Mouse (Mus musculus): Measurements from ENCODE around the gene 3110021N24Rik. TPM values are rescaled to one million over a fixed set of nuclear protein-coding genes. Genes with fewer than 3 reads are reported as not detected.
A peak's percentile ranks its signal among the peaks of the same experiment; 100 is the strongest.

Gene 3110021N24Rik
- total RNA-seq, 1 experiment from 2014 or later = not detected

DNA sequence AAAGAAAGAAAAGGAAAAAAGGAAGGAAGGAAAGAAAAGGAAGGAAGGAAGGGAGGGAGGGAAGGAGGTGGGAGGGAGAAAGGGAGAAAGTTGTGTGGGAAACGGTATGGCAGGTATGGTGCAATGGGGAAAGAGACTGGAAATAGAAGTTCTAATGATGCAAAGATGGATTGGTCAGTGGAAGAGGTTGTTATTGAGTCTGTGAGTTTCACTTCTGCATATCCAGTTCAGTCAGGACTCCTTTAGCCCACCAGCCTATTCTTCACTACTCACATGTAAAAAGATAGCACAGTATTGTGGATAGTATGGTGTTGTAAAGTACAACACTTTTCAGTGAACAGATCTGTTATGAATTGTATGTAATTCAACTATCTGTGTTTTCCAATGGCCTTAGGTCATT, 71.1 kb downstream of the 3110021N24Rik start:
- peak; percentile 68 for ATAC-seq (replicated peaks; ENCODE audit: low read depth, poor library complexity, severe bottlenecking)

DNA sequence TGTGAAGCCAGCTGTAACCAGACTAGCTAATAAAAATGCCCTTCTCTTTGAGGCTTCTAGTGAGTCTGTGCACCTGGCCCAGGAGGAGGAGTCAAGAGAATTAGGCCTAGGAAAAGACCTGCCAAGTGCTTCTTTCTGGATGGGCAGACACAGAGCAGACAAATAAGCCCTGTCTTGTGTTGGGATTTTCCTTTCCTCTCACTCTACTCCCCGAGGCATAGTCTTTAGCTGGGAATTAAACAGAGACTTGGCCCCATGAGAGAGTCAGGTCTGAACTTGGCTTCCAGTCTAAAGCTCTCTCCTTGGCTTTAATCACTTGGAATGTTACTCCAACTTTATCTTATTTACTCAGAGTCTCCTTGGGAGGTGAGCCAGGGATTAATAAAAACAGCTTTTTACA, 74.5 kb downstream of the 3110021N24Rik start:
- no peak for ATAC-seq (replicated peaks; ENCODE audit: low read depth, poor library complexity, severe bottlenecking)

DNA sequence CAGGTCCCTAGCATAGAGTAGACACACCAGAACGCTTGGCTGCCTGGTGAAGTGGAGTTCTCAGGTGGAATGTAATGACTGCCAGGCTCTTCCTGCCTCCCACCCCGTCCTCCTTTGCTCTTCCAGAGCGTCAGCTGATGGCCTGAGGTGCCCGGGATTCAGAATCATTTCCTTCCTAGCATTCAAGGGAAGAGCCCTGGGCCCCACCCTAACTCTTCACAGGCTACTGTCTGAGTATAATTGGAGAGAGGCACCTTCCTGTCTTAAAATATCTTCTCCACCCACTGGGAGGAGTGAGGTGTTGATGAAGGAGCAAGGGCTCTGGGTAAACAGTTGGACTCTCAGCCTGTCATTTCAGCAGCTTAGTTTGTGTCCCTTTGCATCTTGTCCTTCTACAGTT, 77.3 kb downstream of the 3110021N24Rik start:
- no peak for ATAC-seq (replicated peaks; ENCODE audit: low read depth, poor library complexity, severe bottlenecking)

DNA sequence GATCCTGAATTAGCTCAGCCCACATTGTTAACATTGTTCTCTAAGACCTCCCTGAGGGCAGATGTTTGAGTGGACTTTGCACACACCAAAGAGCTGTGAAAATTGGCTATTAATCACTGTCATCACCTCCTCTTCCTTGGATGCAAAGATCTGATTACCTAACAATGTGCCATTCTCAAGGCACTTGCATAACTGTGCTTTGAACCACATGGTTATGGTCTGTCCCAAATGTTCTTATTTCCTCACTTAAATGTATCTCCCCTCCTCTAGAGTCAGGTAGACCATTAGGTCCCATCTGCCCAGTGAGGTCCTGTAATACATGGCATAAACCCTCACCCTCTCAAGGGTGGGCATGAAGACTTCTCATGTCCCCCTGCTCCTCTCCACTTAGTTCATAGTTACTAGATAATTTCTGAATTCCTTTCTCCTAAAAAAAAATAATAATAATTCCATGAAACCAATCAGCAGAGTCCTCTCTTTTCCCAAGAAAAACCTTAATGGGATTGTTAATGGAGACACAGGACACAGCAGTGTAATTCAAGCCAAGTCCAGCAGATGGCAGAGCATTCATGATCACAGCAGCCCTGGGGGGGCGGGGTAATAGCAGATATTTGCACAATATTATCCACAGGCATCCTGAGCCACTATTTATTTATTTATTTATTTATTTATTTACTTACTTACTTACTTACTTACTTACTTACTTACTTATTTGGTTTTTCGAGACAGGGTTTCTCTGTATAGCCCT, 78.8 kb downstream of the 3110021N24Rik start:
- ATAC-seq (replicated peaks; ENCODE audit: low read depth, poor library complexity, severe bottlenecking) = peak; percentile 83

DNA sequence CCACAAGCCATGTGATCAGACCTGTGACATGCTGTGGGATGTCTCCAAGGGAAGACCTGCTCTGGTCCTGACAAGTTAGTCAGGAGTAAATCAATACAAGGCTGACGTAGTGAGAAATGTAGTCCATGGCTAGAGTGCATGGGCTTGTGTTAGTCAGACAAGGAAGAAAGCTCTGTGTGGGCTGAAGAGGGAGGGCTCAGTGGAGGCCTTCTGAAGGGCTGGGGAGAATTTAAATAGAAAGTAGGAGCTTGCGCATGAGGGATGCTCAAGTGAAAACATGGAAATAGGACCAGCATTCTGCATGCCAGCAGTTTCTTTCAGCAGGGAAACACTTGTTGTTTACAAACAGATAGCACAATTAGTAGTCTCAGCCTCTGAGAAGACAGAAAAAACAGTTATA, 84.1 kb downstream of the 3110021N24Rik start:
- no peak for ATAC-seq (replicated peaks; ENCODE audit: low read depth, poor library complexity, severe bottlenecking)

DNA sequence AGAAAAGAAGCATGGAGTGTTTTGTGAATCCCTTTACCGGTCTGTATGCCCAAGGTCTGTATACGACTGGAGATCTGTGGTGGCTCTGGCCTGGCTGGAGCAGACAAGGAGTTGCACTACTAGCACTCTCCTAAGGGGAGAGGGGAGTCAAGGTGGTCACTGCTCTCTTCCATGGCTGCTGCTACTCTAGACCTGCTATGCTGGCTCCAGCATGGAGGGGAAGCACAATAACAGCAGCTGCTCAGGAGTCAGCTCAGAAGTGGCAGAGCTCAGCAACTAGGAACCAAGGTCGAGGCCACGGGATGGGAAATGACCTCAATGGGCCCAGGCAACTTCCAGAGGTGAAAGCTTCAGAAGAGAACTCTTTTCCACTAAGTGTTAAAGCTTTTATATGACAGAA, 91.7 kb downstream of the 3110021N24Rik start:
- no peak for ATAC-seq (replicated peaks; ENCODE audit: low read depth, poor library complexity, severe bottlenecking)

DNA sequence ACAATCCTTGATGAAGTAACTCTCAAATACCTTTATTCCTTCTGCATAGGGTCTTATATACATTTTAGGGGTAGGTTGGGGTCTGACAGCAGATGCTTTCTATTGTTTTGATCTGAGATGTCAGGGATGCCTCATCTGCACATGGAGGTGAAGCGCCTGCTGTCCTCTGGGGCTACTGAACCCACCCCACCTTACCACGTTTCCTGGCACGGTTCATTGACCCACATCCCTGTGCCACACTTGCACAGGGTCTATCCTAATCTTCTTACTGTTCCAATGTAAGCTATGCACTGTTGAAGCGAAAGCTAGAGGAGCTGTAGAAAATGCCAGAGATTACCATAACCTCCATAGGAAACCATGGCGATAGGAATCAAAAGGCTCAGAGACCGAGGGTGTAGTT, 92.1 kb downstream of the 3110021N24Rik start:
- ATAC-seq (replicated peaks; ENCODE audit: low read depth, poor library complexity, severe bottlenecking) = no peak

DNA sequence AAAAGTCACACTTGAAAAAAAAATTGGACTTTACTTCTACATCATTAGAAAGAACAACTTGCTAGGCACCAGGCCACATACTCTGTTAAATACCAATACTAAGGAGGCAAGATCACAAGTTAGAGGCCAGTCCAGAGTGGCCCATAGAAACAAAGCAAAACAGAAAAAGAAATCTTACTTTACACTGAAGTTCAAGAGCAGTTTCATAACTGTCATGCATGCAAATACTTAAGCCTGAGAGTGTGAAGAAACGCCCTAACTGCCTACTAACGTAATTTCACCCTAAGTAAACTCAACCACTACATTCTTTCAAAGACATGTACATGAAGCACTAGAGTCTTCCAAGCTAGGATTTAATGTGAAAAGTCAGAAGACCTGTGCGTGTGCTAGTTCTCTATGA, 106.2 kb downstream of the 3110021N24Rik start:
- no peak for ATAC-seq (replicated peaks; ENCODE audit: low read depth, poor library complexity, severe bottlenecking)

DNA sequence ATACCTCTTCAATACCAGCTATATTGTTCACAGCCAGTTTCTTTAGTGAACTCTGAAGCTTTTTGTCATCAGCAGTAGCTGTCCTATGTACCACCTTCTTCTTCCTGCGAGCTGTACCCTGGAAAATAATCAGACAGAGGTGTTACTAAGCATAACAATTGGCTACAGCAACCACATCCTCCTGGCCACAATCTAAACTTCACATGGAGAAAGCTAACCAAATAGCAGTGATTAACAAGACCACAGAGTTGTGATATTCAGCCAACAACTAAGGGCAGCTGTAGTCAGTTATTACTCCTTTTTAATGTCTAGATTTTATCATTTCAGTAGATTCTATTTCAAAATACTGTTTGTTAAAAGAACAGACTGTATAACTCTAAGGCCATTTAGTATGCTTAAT, 106.6 kb downstream of the 3110021N24Rik start:
- no peak for ATAC-seq (replicated peaks; ENCODE audit: low read depth, poor library complexity, severe bottlenecking)

DNA sequence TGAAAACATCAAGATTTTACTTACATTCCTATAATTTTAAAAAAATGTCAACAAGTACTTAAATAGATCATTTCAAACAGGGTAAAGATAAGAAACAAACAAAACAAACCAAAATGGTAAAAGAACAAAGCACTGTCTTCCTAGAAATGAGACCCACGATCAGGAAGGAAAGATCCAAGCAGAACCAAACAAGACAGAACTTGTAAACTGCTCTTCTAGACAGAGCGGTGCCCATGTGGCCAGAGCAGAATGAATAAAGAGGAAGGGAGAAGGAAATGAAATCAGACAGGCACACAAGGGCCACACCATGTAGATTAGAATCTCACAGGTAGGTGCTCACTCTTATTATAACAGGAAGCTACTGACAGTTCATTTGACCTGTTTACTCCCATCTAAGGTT, 107.2 kb downstream of the 3110021N24Rik start:
- no peak for ATAC-seq (replicated peaks; ENCODE audit: low read depth, poor library complexity, severe bottlenecking)

DNA sequence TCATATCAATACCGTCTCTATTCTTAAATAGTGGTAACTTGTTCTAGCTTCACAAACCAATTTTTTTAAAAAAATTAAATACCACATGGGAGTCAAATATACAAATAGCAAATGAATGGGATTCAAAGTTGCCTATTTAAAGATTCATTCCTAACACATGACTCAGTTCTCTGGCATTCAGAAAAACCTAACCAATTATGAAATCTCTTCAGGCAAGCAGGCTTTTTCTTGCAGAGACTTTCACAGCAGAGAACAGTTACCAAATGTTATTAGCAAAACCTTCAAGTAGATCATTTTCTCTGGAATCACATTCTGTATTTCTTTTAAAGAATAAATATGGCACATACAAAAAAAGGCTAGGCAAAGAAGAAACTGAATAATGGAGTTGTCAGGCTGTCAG, 111.2 kb downstream of the 3110021N24Rik start:
- no peak for ATAC-seq (replicated peaks; ENCODE audit: low read depth, poor library complexity, severe bottlenecking)

Other genes with a start within 250 kb of the 3110021N24Rik start
- gene Prpf38a, start 140.3 kb upstream of the 3110021N24Rik start, total RNA-seq (2017) = 116 and 120 TPM in 2 replicates
- gene Orc1, start 140.2 kb upstream of the 3110021N24Rik start, total RNA-seq (2017) = 13.9 and 16.2 TPM in 2 replicates
- 28.3 and 36.1 TPM in 2 replicates for gene Cc2d1b, start 99.7 kb upstream of the 3110021N24Rik start, total RNA-seq (2017)
- gene Zfyve9, start 61.1 kb downstream of the 3110021N24Rik start, total RNA-seq (2017) = 0.64 TPM in 1 of 2 replicates, not detected in the other
- 71.3 and 127 TPM in 2 replicates for gene Btf3l4, start 114.0 kb downstream of the 3110021N24Rik start, total RNA-seq (2017)
- 55.2 and 72.2 TPM in 2 replicates for gene Txndc12, start 115.0 kb downstream of the 3110021N24Rik start, total RNA-seq (2017)
- gene Kti12, start 128.1 kb downstream of the 3110021N24Rik start, total RNA-seq (2017) = 33.8 and 40.1 TPM in 2 replicates
- 0.73 and 1.9 TPM in 2 replicates for gene A730015C16Rik, start 129.0 kb downstream of the 3110021N24Rik start, total RNA-seq (2017)
- not detected in 2 replicates for gene Rab3b, start 159.4 kb downstream of the 3110021N24Rik start, total RNA-seq (2017)